ENCODE assay signal across 30 mouse cellular contexts in the genomic region with DNA sequence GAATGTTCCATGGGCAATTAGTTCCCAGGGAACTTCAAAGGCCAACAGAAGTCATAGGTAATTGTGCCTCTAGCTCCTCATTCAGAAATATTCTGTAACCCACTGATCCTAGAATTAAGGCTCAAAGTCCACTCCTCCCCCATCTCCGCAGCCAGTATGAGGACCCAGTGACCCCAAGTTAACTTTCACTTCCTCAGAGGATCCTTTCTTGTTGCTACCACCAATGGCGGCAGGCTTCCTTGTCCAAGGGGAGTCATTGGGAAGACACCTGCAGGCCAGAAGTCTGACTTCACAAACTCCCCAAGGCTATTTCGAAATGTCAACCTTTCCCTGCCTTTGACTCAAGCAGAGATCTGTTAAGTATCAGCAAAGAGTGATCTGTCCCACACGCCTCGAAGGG.
DNase-seq lines count a peak whose midpoint lies in the region; ATAC-seq lines count a peak whose summit lies in the region.
"Had no signal": no experiment of that assay in that cellular context is flagged by ENCODE, and none has a peak within 500 bp of the region (broad histone marks: within the 10 kb centered on the region; RNA-seq: fewer than 3 reads in every experiment).

No protein-coding gene starts in this region.

- H3K9ac ChIP-seq in embryonic facial prominence, embryonic 11.5 days (replicated peaks; ENCODE audit: low read length) = no peak overlapping the region
- H3K9ac ChIP-seq: embryonic facial prominence, embryonic 12.5 days; embryonic facial prominence, embryonic 15.5 days; forebrain, embryonic 13.5 days; heart, embryonic 13.5 days; hindbrain, embryonic 14.5 days had no signal

- WGBS in embryonic facial prominence, embryonic 11.5 days = 47% methylated on average over 5 of the region's 5 CpGs

- no peak overlapping the region for H3K27ac ChIP-seq in embryonic facial prominence, embryonic 11.5 days (replicated peaks; ENCODE audit: low read depth, low read length)
- H3K27ac ChIP-seq: embryonic facial prominence, embryonic 12.5 days; embryonic facial prominence, embryonic 15.5 days; forebrain, embryonic 13.5 days; heart, embryonic 10.5 days; heart, embryonic 13.5 days; hindbrain, embryonic 14.5 days; hindbrain, postnatal 0 days had no signal

- no peaks in the 10 kb centered on the region for H3K27me3 ChIP-seq in embryonic facial prominence, embryonic 11.5 days (ENCODE audit: control insufficient read depth, insufficient read depth, low read length)
- H3K27me3 ChIP-seq: embryonic facial prominence, embryonic 12.5 days; embryonic facial prominence, embryonic 15.5 days had no signal

- no peaks in the 10 kb centered on the region; the same call in 1 of the 2 replicates for H3K4me1 ChIP-seq in embryonic facial prominence, embryonic 11.5 days (ENCODE audit: control insufficient read depth, insufficient read depth, low read length)
- H3K4me1 ChIP-seq: heart, embryonic 10.5 days; heart, embryonic 13.5 days had no signal

- no peak for ATAC-seq in embryonic facial prominence, embryonic 11.5 days (replicated peaks; ENCODE audit: insufficient number of reproducible peaks, low FRiP score, low TSS enrichment, low read depth)
- peak; percentile 90 for ATAC-seq in megakaryocyte progenitor cell, adult 5-6 weeks (replicated peaks; ENCODE audit: poor library complexity)
- ATAC-seq: forebrain, embryonic 13.5 days; forebrain, embryonic 16.5 days; hindbrain, postnatal 0 days; inflammation-experienced regulatory T-cells, adult 6 months had no signal

- DNase-seq in heart, adult 11 months = peak; percentile 80
- no peak for DNase-seq in heart, adult 9 months (ENCODE audit: low spot score in 2 of 2)
- peak; percentile 4 to 11 for DNase-seq in spleen, postnatal 36 days (ENCODE audit: low spot score in 2 of 2)
- no peak for DNase-seq in spleen, postnatal 10 days (ENCODE audit: low spot score in 2 of 2)
- peak; percentile 37 for DNase-seq in embryonic facial prominence, embryonic 11.5 days (ENCODE audit: low spot score)
- DNase-seq in adrenal gland, adult 8-10 months = no peak
- DNase-seq in layer of hippocampus, postnatal 14 days (ENCODE audit: low spot score in 2 of 2) = no peak
- DNase-seq: adrenal gland, adult 2 months; adrenal gland, postnatal 25 days; B cell, adult 2 months; cerebellum, adult 18-20 months; cerebellum, adult 9-10 months; cerebellum, postnatal 14 days; embryo, embryonic 11 days; gastrocnemius, postnatal 10 days; gastrocnemius, postnatal 36 days; heart, adult 18-20 months; heart, postnatal 14 days; heart, postnatal 4 days; kidney, adult 11 months had no signal

- H3K36me3 ChIP-seq in embryonic facial prominence, embryonic 11.5 days (replicated peaks; ENCODE audit: control insufficient read depth, insufficient read depth, low read depth, low read length) = no peaks in the 10 kb centered on the region
- H3K36me3 ChIP-seq: embryonic facial prominence, embryonic 12.5 days; embryonic facial prominence, embryonic 15.5 days; heart, embryonic 10.5 days; heart, embryonic 13.5 days had no signal

- no peaks in the 10 kb centered on the region for H3K9me3 ChIP-seq in embryonic facial prominence, embryonic 11.5 days (replicated peaks; ENCODE audit: control insufficient read depth, low read length)
- H3K9me3 ChIP-seq: embryonic facial prominence, embryonic 12.5 days; embryonic facial prominence, embryonic 15.5 days; forebrain, embryonic 13.5 days; heart, embryonic 10.5 days; heart, embryonic 13.5 days had no signal

- no peak overlapping the region for H3K4me3 ChIP-seq in embryonic facial prominence, embryonic 11.5 days (ENCODE audit: low read depth, low read length)
- H3K4me3 ChIP-seq: embryonic facial prominence, embryonic 12.5 days; embryonic facial prominence, embryonic 15.5 days; forebrain, embryonic 13.5 days; heart, embryonic 10.5 days; heart, embryonic 13.5 days had no signal

- no peak overlapping the region for H3K4me2 ChIP-seq in embryonic facial prominence, embryonic 11.5 days (ENCODE audit: low read depth, low read length)
- H3K4me2 ChIP-seq: embryonic facial prominence, embryonic 12.5 days; embryonic facial prominence, embryonic 15.5 days; forebrain, embryonic 13.5 days; heart, embryonic 13.5 days; hindbrain, embryonic 14.5 days had no signal

Comparison
In these comparisons a context has a peak if more than half of its experiments do, and no peak if none do; other contexts are left out.
1. DNase-seq: peak in heart, adult 11 months (single experiment), spleen, postnatal 36 days (2 of 2) and embryonic facial prominence, embryonic 11.5 days (single experiment); none in heart, adult 9 months (0 of 2), spleen, postnatal 10 days (0 of 2), adrenal gland, adult 8-10 months (single experiment) and layer of hippocampus, postnatal 14 days (0 of 2).